Comparison of ENCODE assay signal across 9 mouse cellular contexts in the genomic region with DNA sequence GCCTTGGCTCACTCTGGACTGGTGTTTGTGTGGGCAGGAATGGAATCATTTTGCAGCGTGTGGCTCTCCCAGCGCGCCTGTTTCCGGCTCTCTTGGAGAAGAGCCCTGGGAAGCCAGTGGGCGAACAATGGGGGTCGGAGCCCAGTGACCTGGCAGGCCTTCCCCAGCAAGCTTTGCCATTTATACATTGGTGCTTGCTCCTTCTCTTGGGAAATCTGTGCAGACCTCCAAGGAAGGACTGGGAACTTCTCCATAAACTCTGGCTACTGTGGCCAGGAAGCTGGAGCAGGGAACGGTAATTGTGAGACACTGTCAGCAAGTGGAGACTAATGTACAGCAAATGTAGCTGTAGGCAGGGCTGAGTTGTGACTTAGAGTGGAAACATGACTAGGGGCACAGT.
DNase-seq lines count a peak whose midpoint lies in the region; ATAC-seq lines count a peak whose summit lies in the region.
"Had no signal": no experiment of that assay in that cellular context is flagged by ENCODE, and none has a peak within 500 bp of the region (broad histone marks: within the 10 kb centered on the region; RNA-seq: fewer than 3 reads in every experiment).

No protein-coding gene starts in this region.

- no peak overlapping the region for H3K4me2 ChIP-seq in midbrain, embryonic 14.5 days (ENCODE audit: low read length)

- peaks cover 16% of the 10 kb centered on the region for H3K36me3 ChIP-seq in midbrain, embryonic 14.5 days (ENCODE audit: control insufficient read depth, insufficient read depth, low read length)

- H3K9ac ChIP-seq in midbrain, embryonic 14.5 days (replicated peaks; ENCODE audit: low read length): no peak overlapping the region

- DNase-seq in cerebellum, postnatal 10 days: peak; percentile 46 to 58
- no peak for DNase-seq in cerebellum, adult 9-10 months
- peak; percentile 66 for DNase-seq in Muller cell, postnatal 12 days (ENCODE audit: inconsistent ontology term)
- DNase-seq in heart, adult 18-20 months: peak; percentile 52 to 61
- DNase-seq in hindlimb bud, embryonic 11.5 days (ENCODE audit: extremely low spot score, low read depth, low spot score): peak; percentile 8
- peak; percentile 27 for DNase-seq in midbrain, embryonic 14.5 days
- DNase-seq in B cell, adult 2 months: no peak
- no peak for DNase-seq in thymus, postnatal 14 days

- 50% methylated on average over 7 of the region's 7 CpGs for WGBS in midbrain, embryonic 14.5 days

- no peaks in the 10 kb centered on the region for H3K27me3 ChIP-seq in midbrain, embryonic 14.5 days (ENCODE audit: control insufficient read depth, insufficient read depth, low read length)
- H3K27me3 ChIP-seq: CH12.LX had no signal

- H3K4me3 ChIP-seq in midbrain, embryonic 14.5 days (replicated peaks; ENCODE audit: low read depth, low read length): no peak overlapping the region

- ATAC-seq in midbrain, embryonic 14.5 days (ENCODE audit: low FRiP score, low TSS enrichment): no peak

- H3K4me1 ChIP-seq in midbrain, embryonic 14.5 days (ENCODE audit: control insufficient read depth, insufficient read depth, low read length): no peaks in the 10 kb centered on the region; the same call in 1 of the 2 replicates

- no peaks in the 10 kb centered on the region for H3K9me3 ChIP-seq in midbrain, embryonic 14.5 days (ENCODE audit: control insufficient read depth, low read length)

- H3K27ac ChIP-seq in midbrain, embryonic 14.5 days (replicated peaks; ENCODE audit: low read depth, low read length): no peak overlapping the region

Comparison
In these comparisons a context has a peak if more than half of its experiments do, and no peak if none do; other contexts are left out.
1. DNase-seq: peak in cerebellum, postnatal 10 days (2 of 2), Muller cell, postnatal 12 days (single experiment), heart, adult 18-20 months (2 of 2), hindlimb bud, embryonic 11.5 days (single experiment) and midbrain, embryonic 14.5 days (single experiment); none in cerebellum, adult 9-10 months (single experiment), B cell, adult 2 months (0 of 2) and thymus, postnatal 14 days (single experiment).